Mouse (Mus musculus): ENCODE measurements around the gene Snap91.

DNA sequence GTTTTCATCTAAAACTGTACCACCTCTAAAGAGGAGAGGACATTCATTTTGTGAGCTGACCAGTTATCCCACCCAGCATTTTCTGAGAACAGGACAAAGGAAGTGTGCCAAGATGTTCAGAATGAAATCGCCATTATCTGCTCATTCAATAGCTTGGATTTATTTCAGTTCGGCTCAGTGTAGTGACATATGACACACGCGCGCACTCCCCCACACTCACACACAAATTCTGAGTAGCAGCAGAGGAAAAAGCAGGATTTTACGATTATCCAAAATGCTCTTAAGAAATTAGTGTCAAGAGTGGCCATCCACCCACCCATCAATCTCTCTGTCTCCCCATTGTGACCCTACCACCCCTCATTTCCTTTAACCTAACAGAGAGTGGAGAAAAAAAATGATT, 1.7 kb downstream of the Snap91 start:
- TF ChIP-seq CTCF (IDR thresholded peaks at IDR 0.05) (no peak), POLR2A (IDR thresholded peaks at IDR 0.05; ENCODE audit: insufficient read depth, low read depth, low read length) (no peak)

Measured in heart, adult 2 months (tissue).